Mouse (Mus musculus) testis, adult 2 months (tissue): ENCODE results near the gene Gramd1b. TPM values are rescaled to one million over a fixed set of nuclear protein-coding genes. Genes with fewer than 3 reads are reported as not detected.

Experiments used
- H3K27ac ChIP-seq: fragments of 200-500 bp; 2 replicates; pipeline ENCODE4 v1.5.1; 2012; ENCODE audit warnings: low read depth, low read length; ENCODE audit not compliant: control insufficient read depth, insufficient read depth
- H3K27me3 ChIP-seq: fragments of 200-500 bp; 2 replicates; pipeline ENCODE4 v1.6.1; 2012; ENCODE audit warnings: mild to moderate bottlenecking, low read length, moderate library complexity; ENCODE audit not compliant: control insufficient read depth, insufficient read depth
- H3K36me3 ChIP-seq: fragments of 200-500 bp; 2 replicates; pipeline ENCODE4 v1.6.1; 2012; ENCODE audit warnings: mild to moderate bottlenecking, low read length; ENCODE audit not compliant: control insufficient read depth, insufficient read depth
- H3K4me1 ChIP-seq: fragments of 200-500 bp; 2 replicates; pipeline ENCODE4 v1.6.1; 2012; ENCODE audit warnings: low read length; ENCODE audit not compliant: control insufficient read depth, insufficient read depth
- H3K4me3 ChIP-seq: fragments of 200-500 bp; 2 replicates; pipeline ENCODE4 v1.5.1; 2012; ENCODE audit warnings: low read depth, mild to moderate bottlenecking, low read length, moderate library complexity, mixed read lengths; ENCODE audit not compliant: control insufficient read depth
- CTCF ChIP-seq: fragments of 200-500 bp; IDR thresholded peaks from 2 replicates; pipeline ENCODE4 v1.5.1; 2012; ENCODE audit warnings: low read depth, mild to moderate bottlenecking, inconsistent platforms, low read length, moderate library complexity; ENCODE audit not compliant: control insufficient read depth, insufficient read depth, insufficient replicate concordance
- POLR2A ChIP-seq: fragments of 200-500 bp; IDR thresholded peaks from 2 replicates; pipeline ENCODE4 v1.6.1; 2012; ENCODE audit warnings: low read depth, mild to moderate bottlenecking, inconsistent platforms, low read length, moderate library complexity; ENCODE audit not compliant: control insufficient read depth
- polyA plus RNA-seq: library from polyadenylated mRNA; depleted of rRNA; stranded (reverse); fragments of >200 nt; gene quantifications from 2 replicates; pipeline ENCODE4 v1.2.3, GENCODE M21; 2012

The Gramd1b gene
- polyA plus RNA-seq, 1 experiment = 143 TPM

DNA sequence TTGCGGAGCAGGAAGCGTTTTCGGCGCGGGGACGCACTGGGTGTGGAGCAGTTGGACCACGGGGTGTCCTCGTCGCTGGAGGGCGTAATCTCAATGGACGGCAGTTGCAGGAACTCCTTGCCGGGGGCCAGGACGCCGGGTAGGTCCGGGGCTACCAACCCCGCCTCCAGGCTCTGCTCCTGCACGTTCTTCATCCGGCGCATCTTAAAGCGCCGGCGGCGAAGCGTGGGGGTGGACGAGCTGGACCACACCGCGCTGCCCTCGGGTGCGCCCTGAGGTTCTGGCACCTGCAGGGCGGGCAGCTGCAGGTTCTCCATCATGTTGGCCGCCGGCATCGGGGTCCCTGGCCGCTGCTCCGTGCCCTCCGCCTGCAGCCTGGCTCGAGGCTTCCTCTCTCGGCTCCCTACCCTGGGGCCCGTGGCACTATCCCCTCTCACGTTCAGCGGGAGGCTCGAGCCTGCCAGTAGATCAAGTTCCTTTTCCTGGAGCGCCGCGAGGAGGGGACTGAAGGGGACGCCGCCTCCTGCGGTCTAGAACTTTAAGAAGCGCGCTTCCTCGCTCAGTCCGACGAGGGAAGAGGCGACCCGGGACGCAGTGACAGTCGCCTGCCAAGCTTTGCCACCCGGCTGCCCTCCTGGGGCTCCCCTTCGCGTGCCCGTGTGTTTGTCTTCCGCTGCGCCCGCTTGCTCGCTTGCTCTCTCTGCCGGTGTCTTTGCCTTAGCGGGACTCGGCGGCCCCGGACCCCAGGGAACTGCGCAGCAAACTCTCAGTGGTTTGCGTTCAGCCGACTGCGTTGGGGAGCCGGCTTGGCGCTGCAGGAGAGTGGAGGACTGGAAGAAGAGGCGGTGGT is 75.6 kb downstream of the Gramd1b start:
- H3K27ac ChIP-seq = peak overlapping the region; percentile 84
- peaks cover 12% of the 10 kb centered on the region for H3K4me1 ChIP-seq
- H3K4me3 ChIP-seq = peak overlapping the region; percentile 80
- TF ChIP-seq CTCF (no peak), POLR2A (no peak; the same call in 1 of the 2 replicates)
- no peaks in the 10 kb centered on the region for H3K36me3 ChIP-seq
- H3K27me3 ChIP-seq = no peaks in the 10 kb centered on the region; the same call in 1 of the 2 replicates

DNA sequence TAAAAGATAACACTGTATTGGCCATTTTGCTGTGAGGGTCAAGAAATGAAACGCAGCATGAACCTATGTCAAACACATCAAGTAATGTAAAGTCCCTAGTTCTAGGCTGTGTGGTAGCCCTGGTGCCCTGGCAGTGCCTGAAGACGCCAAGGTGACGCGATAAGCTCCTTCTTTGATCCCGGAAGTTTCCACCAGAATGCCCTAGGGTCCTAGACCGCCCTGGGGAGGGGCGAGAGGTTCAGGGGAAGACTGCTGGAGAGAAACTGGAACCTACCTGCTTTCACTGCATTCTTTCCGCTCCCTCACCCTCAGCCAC is 76.2 kb downstream of the Gramd1b start:
- no peaks in the 10 kb centered on the region; the same call in 1 of the 2 replicates for H3K27me3 ChIP-seq
- H3K27ac ChIP-seq = peak overlapping the region; percentile 63
- TF ChIP-seq POLR2A (no peak), CTCF (no peak)
- H3K4me1 ChIP-seq = peaks cover 12% of the 10 kb centered on the region
- no peaks in the 10 kb centered on the region for H3K36me3 ChIP-seq
- H3K4me3 ChIP-seq = peak overlapping the region; percentile 80

DNA sequence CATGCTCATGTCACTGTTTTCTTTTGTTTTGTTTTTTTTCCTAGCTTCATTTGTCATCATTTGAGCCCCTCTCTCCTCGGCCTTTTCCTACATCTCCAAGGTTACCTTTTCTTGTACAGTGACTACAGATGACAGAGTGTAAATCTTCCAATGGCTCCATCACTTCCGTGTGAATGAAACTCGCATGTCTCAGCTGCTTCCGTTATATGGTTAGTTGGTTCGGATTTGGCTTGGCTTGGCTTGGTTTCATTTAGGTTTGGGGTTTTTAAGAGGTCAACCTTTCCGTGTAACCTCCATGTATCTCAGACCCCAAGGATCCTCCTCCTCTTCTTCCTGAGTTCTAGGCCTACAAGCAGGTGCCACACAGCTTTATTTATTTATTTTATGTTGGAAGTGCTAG is 77.3 kb downstream of the Gramd1b start:
- H3K4me3 ChIP-seq = peak overlapping the region; percentile 27; the same call in 1 of the 2 replicates
- H3K27me3 ChIP-seq = no peaks in the 10 kb centered on the region; the same call in 1 of the 2 replicates
- H3K4me1 ChIP-seq = peaks cover 12% of the 10 kb centered on the region
- TF ChIP-seq CTCF (no peak), POLR2A (no peak)
- H3K36me3 ChIP-seq = no peaks in the 10 kb centered on the region
- H3K27ac ChIP-seq = peak overlapping the region; percentile 0

DNA sequence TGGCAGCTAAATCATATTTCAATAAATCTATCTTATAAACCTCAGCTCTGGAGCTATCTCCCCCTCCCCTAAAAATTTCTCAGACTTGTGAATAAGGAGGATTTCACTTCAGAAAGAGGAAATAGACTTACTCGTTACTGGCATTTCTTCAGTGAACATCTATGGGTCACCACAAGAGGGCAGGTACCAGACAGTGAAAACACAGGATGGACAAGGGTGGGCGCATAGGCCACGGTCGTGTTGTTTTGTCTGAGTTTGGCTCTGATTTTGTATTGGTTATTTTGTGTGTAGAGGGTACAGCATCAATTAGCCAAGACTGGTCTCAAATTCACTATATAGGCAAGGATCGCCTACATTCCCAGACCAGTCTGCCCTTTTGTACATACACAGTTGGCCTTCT is 79.0 kb downstream of the Gramd1b start:
- H3K4me1 ChIP-seq = peaks cover 12% of the 10 kb centered on the region
- H3K4me3 ChIP-seq = no peak overlapping the region
- H3K27me3 ChIP-seq = no peaks in the 10 kb centered on the region; the same call in 1 of the 2 replicates
- TF ChIP-seq POLR2A = no peak
- TF ChIP-seq CTCF = no peak
- H3K36me3 ChIP-seq = no peaks in the 10 kb centered on the region
- H3K27ac ChIP-seq = 0 out of 2 replicates have a peak overlapping the region, but pooled peaks have one; percentile 50

DNA sequence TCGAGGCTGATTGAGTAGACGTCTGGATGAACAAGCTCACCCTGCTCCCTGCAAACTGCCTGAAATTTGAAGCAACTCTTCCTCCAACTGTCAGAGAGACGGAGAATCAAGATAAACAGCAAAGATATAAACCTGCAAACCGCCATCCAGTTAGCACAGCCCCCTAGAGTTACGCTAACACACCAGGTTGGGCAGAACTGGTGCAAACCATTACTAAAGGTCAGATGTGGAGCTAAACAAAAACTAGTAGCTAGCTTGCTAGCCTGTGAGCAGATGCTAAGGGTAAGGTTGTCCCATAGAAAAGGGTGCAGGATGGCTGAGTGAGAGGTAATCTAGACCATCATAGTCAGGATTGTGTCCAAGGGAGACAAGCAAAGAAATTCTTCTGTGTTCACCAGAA is 80.4 kb downstream of the Gramd1b start:
- H3K4me1 ChIP-seq = peaks cover 7% of the 10 kb centered on the region
- H3K27ac ChIP-seq = peak overlapping the region; percentile 50
- H3K27me3 ChIP-seq = no peaks in the 10 kb centered on the region; the same call in 1 of the 2 replicates
- no peak overlapping the region for H3K4me3 ChIP-seq
- H3K36me3 ChIP-seq = no peaks in the 10 kb centered on the region
- no peak for TF ChIP-seq POLR2A
- no peak for TF ChIP-seq CTCF

DNA sequence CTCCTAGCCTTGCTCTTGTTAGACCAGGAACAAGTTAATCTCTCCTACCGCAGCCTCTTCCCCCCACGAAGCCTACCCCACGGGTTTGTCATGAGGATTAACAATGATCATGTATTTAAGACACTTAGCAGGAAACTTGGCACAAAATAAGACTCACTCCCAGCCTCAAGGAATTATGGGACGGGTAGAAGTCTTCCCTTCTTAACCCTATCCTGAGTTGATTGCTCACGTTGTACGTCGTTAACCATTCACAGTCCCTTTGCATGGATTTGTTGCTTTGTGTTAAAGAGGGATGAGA is 80.8 kb downstream of the Gramd1b start:
- no peaks in the 10 kb centered on the region for H3K36me3 ChIP-seq
- H3K4me1 ChIP-seq = peaks cover 3% of the 10 kb centered on the region
- TF ChIP-seq POLR2A = no peak
- TF ChIP-seq CTCF = no peak
- H3K4me3 ChIP-seq = no peak overlapping the region
- no peaks in the 10 kb centered on the region for H3K27me3 ChIP-seq
- H3K27ac ChIP-seq = no peak overlapping the region

DNA sequence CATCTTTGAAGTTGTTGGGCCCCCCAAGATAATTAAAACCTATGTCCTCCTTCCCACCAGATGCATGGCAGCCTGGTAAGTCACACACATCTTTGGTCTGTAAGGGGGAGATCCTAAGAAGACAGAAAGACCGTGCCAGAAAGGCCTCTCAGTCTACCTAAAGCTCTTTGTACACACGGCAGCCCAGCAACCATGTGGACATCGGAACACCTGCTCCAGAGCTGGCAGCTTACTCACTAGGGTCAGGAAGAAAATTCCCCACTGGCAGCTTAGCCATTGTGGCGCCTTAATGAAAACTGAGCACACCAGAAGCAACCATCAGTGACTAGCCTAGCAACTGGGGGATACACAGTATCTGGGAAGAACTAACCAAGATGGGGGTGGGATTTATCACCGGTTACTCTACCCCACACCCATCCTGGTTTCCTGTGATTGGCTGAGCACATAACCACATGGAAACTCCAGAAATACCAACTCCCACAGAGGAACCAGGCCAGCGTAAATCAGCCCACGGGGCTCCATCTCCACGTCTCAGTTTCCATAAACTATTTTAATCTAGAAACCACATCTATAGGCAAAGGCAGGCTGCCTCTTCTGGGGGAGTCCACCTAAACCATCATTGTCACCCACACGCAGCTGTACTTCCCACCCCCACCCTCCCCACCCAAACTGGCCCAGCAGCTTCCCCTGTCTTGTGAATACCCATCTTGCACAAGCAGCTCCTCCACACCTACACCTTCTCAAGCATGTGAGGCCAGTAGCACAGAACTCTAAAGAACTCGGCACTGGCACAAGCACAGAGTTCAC is 81.4 kb downstream of the Gramd1b start:
- H3K36me3 ChIP-seq = no peaks in the 10 kb centered on the region
- no peak overlapping the region for H3K4me3 ChIP-seq
- H3K4me1 ChIP-seq = no peaks in the 10 kb centered on the region
- H3K27ac ChIP-seq = no peak overlapping the region; the same call in 1 of the 2 replicates
- TF ChIP-seq CTCF = no peak
- TF ChIP-seq POLR2A = no peak
- no peaks in the 10 kb centered on the region for H3K27me3 ChIP-seq
